Mouse (Mus musculus) embryonic facial prominence, embryonic 12.5 days (tissue): Measurements from ENCODE around the gene Ldhal6b. TPM values are rescaled to one million over a fixed set of nuclear protein-coding genes. Genes with fewer than 3 reads are reported as not detected.
"Not testable (repeated sequence)": the region's sequence is repeated elsewhere in the genome, so short reads cannot be mapped to it uniquely, and the experiment has no call there.

Experiments used
- ATAC-seq: fragments of 200-750 bp; cut with Nextera tagmentation; 2 replicates; pipeline ENCODE4 v1.8.0; 2017; ENCODE audit not compliant: insufficient number of reproducible peaks, insufficient read depth, low FRiP score, low TSS enrichment
- H3K27ac ChIP-seq: fragments of 300-500 bp; sonication (generic); 2 replicates; pipeline ENCODE4 v1.5.1; 2016; ENCODE audit warnings: mild to moderate bottlenecking
- H3K27me3 ChIP-seq: fragments of 300-500 bp; sonication (generic); 2 replicates; pipeline ENCODE4 v1.6.1; 2016; ENCODE audit warnings: mild to moderate bottlenecking, moderate library complexity
- H3K36me3 ChIP-seq: fragments of 300-500 bp; sonication (generic); 2 replicates; pipeline ENCODE4 v1.6.1; 2016; ENCODE audit warnings: mild to moderate bottlenecking
- H3K4me1 ChIP-seq: fragments of 300-500 bp; sonication (generic); 2 replicates; pipeline ENCODE4 v1.6.1; 2016
- H3K4me2 ChIP-seq: fragments of 300-500 bp; sonication (generic); replicated peaks from 2 replicates; pipeline ENCODE4 v1.6.1; 2016; ENCODE audit warnings: mild to moderate bottlenecking, moderate library complexity
- H3K4me3 ChIP-seq: fragments of 300-500 bp; sonication (generic); 2 replicates; pipeline ENCODE4 v1.5.1; 2016; ENCODE audit warnings: mild to moderate bottlenecking
- H3K9ac ChIP-seq: fragments of 300-500 bp; sonication (generic); 2 replicates; pipeline ENCODE4 v1.6.1; 2016; ENCODE audit warnings: mild to moderate bottlenecking, moderate library complexity
- H3K9me3 ChIP-seq: fragments of 300-500 bp; sonication (generic); 2 replicates; pipeline ENCODE4 v1.6.1; 2016; ENCODE audit warnings: mild to moderate bottlenecking, moderate library complexity
- WGBS: fragments of 180-500 bp; shearing (Covaris S2); methylation state at CpG from one replicate; pipeline ENCODE4 v1.1.7; 2016; 5-methylcytosine and 5-hydroxymethylcytosine counted together
- polyA plus RNA-seq: library from polyadenylated mRNA; unstranded; fragments of >200 nt; fragmentation: Nextera tagmentation; extraction: Ambion mirVana; gene quantifications from 2 replicates; pipeline ENCODE4 v1.2.1, GENCODE M21; 2016

Ldhal6b gene
- 0.18 TPM in 1 of 2 replicates, not detected in the other for polyA plus RNA-seq

DNA sequence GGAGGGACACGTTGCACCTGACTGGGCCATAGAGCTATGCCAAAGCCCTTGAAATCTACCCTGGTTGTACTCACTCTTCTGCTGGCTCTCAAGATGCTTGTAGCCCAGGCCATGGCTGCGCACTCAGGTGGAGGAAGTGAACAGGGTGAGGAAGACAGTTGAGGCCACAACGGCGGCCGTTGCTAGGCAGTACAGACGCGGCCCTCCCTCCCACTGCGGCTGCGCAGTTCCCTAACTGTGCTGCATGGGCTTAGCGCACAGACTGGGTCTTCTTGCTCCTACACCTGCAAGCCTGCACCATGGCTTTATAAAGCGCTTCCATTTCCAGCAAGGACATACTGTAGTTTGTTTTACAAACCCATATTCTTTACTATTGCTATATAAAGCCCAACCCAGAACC is at the start of gene Ldhal6b:
Ldhal6b (minus strand) TSS at position 223 of the 400 bp plus-strand sequence.
- Histone ChIP-seq H3K36me3 (peaks cover 28% of the 10 kb centered on the region), H3K9ac (no peak within 1 kb of the TSS), H3K27me3 (no peaks in the 10 kb centered on the region), H3K9me3 (no peaks in the 10 kb centered on the region), H3K4me3 (no peak within 1 kb of the TSS), H3K4me2 (no peak within 1 kb of the TSS), H3K4me1 (no peaks in the 10 kb centered on the region), H3K27ac (no peak within 1 kb of the TSS)
- 94% methylated on average over 11 of the region's 11 CpGs for WGBS
- no peak for ATAC-seq

DNA sequence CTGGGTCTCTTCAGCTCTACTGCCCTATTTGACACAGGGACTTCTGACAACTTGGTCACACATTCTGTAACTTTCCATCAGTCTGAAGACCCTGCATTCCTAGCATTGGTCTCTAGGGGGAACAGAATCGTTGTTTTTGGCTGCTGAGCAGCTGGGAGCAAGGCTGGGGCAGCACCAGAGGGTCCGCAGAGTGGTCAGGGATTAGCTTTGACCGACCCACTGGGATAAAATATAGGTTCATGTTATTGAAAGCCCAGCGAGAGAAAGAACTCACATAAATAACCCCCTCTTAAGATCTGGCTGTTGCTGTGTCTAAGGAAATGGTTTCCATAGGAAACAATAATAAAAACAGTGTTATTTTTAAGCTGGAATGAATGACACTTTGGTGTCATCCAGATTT is 48.6 kb upstream of the Ldhal6b start:
- no peaks in the 10 kb centered on the region for H3K36me3 ChIP-seq
- 46% methylated on average over 4 of the region's 4 CpGs for WGBS
- no peaks in the 10 kb centered on the region for H3K27me3 ChIP-seq
- no peak overlapping the region for H3K27ac ChIP-seq
- no peaks in the 10 kb centered on the region for H3K4me1 ChIP-seq
- H3K4me2 ChIP-seq, result no peak overlapping the region
- H3K9ac ChIP-seq, result no peak overlapping the region
- no peak for ATAC-seq
- no peaks in the 10 kb centered on the region for H3K9me3 ChIP-seq
- H3K4me3 ChIP-seq, result no peak overlapping the region

DNA sequence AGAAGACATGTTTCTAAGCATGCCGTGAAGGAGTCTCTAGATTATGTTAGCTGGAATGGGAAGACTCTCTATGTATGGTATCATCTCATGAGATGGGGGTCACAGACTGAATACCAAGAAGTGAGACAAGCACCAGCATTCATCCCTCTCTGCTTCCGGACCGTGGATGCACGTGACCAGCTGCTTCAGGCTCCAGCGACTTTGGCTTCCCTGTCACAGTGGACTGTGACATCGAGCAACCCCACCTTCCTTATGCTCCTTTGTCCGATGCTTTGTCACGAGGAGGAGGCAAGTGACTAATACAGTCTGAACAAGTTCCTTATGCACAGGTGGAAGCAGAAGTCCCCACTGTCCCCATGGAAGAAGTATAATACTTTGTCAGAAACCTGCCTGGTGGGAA is 48.2 kb upstream of the Ldhal6b start:
- Histone ChIP-seq H3K4me2 (no peak overlapping the region), H3K27ac (no peak overlapping the region), H3K27me3 (no peaks in the 10 kb centered on the region), H3K9me3 (no peaks in the 10 kb centered on the region), H3K4me1 (no peaks in the 10 kb centered on the region), H3K36me3 (no peaks in the 10 kb centered on the region), H3K4me3 (no peak overlapping the region), H3K9ac (no peak overlapping the region)
- ATAC-seq, result no peak
- WGBS, result 82% methylated on average over 8 of the region's 8 CpGs

- Histone ChIP-seq H3K9me3 (no peaks in the 10 kb centered on the region), H3K27me3 (no peaks in the 10 kb centered on the region), H3K4me2 (no peak overlapping the region), H3K4me1 (no peaks in the 10 kb centered on the region), H3K36me3 (no peaks in the 10 kb centered on the region), H3K27ac (no peak overlapping the region), H3K9ac (no peak overlapping the region), H3K4me3 (no peak overlapping the region)
- 90% methylated on average over 2 of the region's 2 CpGs for WGBS
- no peak for ATAC-seq
Observed at GRCm38 (mm10) chr17:5463912-5464311, 45.3 kb upstream of the Ldhal6b start.

- 80% methylated on average over 4 of the region's 4 CpGs for WGBS
- no peaks in the 10 kb centered on the region for H3K9me3 ChIP-seq
Observed at GRCm38 (mm10) chr17:5453657-5454056, 35.1 kb upstream of the Ldhal6b start.

DNA sequence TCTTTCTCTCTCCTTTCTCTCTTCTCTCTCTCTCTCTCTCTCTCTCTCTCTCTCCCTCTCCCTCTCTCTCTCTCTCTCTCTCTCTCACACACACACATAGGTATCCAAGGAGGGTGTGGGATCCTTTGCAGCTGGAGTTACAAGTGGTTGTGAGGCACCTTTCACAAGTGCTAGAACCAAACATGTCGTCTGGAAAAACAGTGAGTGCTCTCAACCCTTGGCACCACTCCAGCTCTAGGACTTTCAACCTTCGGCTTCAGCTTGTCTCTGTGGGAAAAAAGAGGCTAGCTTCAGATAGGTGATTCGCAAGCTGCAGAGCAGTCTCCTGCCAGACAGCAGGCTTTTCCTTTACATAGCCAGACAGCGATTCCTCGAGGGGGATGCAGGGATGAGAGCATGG is 25.2 kb upstream of the Ldhal6b start:
- no peak for ATAC-seq
- WGBS, result 60% methylated on average over 5 of the region's 5 CpGs
- H3K27me3 ChIP-seq, result 0 out of 2 replicates have a peak, but pooled peaks cover 3% of the 10 kb centered on the region

More at GRCm38 (mm10) chr17:5453657-5454056, 35.1 kb upstream of the Ldhal6b start:
- ATAC-seq, result no peak
- Histone ChIP-seq H3K4me1 (no peaks in the 10 kb centered on the region), H3K4me2 (no peak overlapping the region), H3K36me3 (no peaks in the 10 kb centered on the region), H3K27me3 (no peaks in the 10 kb centered on the region), H3K9ac (no peak overlapping the region), H3K4me3 (no peak overlapping the region), H3K27ac (no peak overlapping the region)

DNA sequence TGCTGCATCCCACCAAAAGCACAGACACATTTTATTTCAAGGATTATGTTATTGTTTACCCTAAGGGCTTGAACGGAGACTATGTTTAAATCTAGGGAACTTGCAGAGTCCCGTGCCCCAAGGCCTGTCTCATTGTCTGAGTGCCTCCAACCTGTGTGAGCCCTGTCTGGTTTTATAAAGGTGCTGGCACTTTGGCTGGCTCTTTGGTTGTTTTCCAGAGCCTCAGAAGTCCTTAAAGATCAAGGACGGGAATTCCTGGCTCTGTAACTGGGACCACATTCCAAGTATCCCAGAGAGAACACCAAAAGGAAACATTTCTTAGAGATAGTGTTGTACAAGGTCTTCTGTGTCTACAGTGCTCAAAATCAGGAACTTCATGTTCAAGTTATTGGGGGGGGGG is 24.7 kb upstream of the Ldhal6b start:
- Histone ChIP-seq H3K27ac (no peak overlapping the region), H3K4me3 (no peak overlapping the region), H3K4me2 (no peak overlapping the region), H3K9me3 (no peaks in the 10 kb centered on the region), H3K36me3 (no peaks in the 10 kb centered on the region), H3K27me3 (0 out of 2 replicates have a peak, but pooled peaks cover 2% of the 10 kb centered on the region), H3K4me1 (peaks cover 4% of the 10 kb centered on the region; the same call in 1 of the 2 replicates), H3K9ac (no peak overlapping the region)
- WGBS, result 67% methylated on average over 3 of the region's 3 CpGs
- ATAC-seq, result no peak

More for the DNA sequence above, 25.2 kb upstream of the Ldhal6b start:
- H3K36me3 ChIP-seq, result no peaks in the 10 kb centered on the region
- H3K27ac ChIP-seq, result no peak overlapping the region
- no peaks in the 10 kb centered on the region for H3K9me3 ChIP-seq
- H3K4me3 ChIP-seq, result no peak overlapping the region
- peaks cover 4% of the 10 kb centered on the region; the same call in 1 of the 2 replicates for H3K4me1 ChIP-seq
- no peak overlapping the region for H3K4me2 ChIP-seq
- no peak overlapping the region for H3K9ac ChIP-seq

DNA sequence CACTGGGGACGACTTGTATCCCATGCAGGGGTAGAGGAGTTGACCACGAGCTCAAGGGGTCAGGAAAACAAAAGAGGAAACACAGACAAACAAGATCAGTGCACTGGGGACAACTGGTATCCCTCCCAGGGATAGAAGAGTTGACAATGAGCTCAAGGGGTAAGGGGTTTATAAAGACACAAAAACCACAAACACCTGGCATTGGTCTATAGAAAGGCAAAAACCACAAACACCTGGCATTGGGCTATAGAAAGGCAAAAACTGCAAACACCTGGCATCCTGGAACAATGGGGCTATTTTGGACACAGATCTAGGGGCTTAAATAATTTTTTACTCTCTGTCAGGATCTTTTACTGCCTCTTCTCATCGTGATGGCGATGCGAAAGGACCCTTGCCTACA is 23.8 kb upstream of the Ldhal6b start:
- not testable (repeated sequence) for H3K27me3 ChIP-seq, H3K9me3 ChIP-seq, H3K9ac ChIP-seq, ATAC-seq, H3K27ac ChIP-seq, H3K4me2 ChIP-seq, H3K4me3 ChIP-seq, H3K36me3 ChIP-seq, H3K4me1 ChIP-seq
- 83% methylated on average over 5 of the region's 5 CpGs for whole genome bisulfite sequencing

DNA sequence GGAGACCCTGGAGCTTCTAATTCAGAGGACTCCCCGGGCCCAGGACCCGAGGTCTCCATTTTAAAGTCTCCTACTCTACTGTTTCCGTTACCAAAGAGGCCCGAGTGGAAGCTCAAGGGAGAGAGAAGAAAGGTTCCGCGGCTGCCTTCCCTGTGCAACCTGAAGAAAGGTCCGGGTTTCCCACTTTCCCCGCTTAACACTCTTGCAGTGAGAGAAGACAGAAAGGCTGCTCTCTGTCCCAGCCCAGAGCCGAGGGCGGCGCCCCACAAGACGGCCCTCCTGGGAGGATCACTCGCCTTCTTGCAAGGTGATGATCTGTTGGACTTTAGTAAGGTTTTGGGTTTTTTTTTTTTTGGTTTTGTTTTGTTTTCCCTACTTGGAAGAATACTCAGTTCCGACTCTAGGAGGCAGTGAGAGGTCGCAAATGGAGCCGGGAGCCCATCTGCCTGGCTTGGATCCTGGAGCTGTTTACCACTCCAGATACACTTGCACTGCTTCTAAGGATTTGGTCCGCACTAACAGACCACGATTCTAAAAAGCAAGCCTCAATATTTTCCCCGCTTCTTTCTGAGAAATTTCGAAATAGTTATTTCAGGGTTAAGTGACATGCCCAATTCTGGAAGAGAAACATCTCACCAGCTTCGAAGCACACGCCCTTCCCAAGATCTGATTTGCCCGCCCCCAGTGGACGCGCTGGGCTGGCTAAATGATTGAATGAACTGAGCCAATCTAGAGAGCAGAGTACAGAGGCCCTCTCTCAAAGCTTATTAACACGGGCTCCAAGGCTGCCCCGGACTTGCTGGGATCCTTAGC is 21.8 kb upstream of the Ldhal6b start, which contains the start of gene Tmem242:
Tmem242 (minus strand) TSS at position 101 of the 813 bp plus-strand sequence.
- peak within 1 kb of the TSS; percentile 56 for H3K4me2 ChIP-seq
- ATAC-seq, result peak; percentile 87

DNA sequence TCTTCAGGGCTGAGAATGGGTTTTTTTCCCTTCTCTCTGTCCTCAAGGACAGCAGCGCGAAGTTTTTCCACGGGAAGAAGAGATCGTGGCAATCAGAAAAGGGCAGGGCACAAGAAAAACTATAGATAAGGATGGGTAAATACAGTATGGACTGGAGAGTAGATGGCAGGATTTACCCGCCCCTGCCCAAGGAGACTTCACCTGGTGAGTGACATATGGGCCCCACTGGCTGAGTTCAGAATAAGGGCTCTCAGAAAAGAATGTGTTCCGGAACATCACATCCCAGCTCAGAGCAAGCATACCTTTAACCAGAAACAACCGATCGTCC is 21.2 kb upstream of the Ldhal6b start:
- Histone ChIP-seq H3K4me1 (peaks cover 6% of the 10 kb centered on the region; the same call in 1 of the 2 replicates), H3K9me3 (no peaks in the 10 kb centered on the region), H3K27me3 (no peaks in the 10 kb centered on the region), H3K27ac (0 out of 2 replicates have a peak overlapping the region, but pooled peaks have one; percentile 63), H3K4me3 (peak overlapping the region; percentile 48), H3K4me2 (peak overlapping the region; percentile 56), H3K36me3 (peaks cover 5% of the 10 kb centered on the region; the same call in 1 of the 2 replicates), H3K9ac (peak overlapping the region; percentile 71)
- ATAC-seq, result no peak
- WGBS, result under 1% methylated on average over 8 of the region's 8 CpGs

More for the DNA sequence above, 21.8 kb upstream of the Ldhal6b start, which contains the start of gene Tmem242:
- H3K4me1 ChIP-seq, result peaks cover 6% of the 10 kb centered on the region; the same call in 1 of the 2 replicates
- no peaks in the 10 kb centered on the region for H3K27me3 ChIP-seq
- peaks cover 3% of the 10 kb centered on the region; the same call in 1 of the 2 replicates for H3K36me3 ChIP-seq
- H3K4me3 ChIP-seq, result peak within 1 kb of the TSS; percentile 48
- H3K9me3 ChIP-seq, result no peaks in the 10 kb centered on the region
- 1% methylated on average over 27 of the region's 27 CpGs for WGBS
- peak within 1 kb of the TSS; percentile 71 for H3K9ac ChIP-seq
- H3K27ac ChIP-seq, result 0 out of 2 replicates have a peak within 1 kb of the TSS, but pooled peaks have one; percentile 63

DNA sequence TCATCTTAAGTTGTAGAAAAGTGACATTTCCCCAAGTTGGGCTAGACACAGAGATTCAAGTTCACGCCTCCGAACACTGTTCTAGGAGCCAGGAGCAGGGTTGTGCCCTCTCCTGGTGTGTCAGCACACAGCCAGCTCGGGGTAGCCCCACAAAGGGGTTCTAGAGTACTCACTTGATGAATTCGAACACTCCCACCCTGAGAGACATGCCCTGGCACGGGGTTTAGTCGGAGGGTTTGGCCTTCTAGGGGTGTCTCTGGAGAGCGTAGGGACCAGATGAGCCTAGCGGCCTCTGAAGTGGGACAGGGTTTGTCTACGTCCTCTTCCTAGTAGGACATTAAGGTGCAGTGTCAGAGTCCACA is 11.2 kb upstream of the Ldhal6b start:
- WGBS, result 77% methylated on average over 9 of the region's 9 CpGs
- Histone ChIP-seq H3K4me3 (no peak overlapping the region), H3K9me3 (no peaks in the 10 kb centered on the region), H3K4me2 (no peak overlapping the region), H3K36me3 (peaks cover 31% of the 10 kb centered on the region), H3K27me3 (no peaks in the 10 kb centered on the region), H3K27ac (no peak overlapping the region), H3K4me1 (0 out of 2 replicates have a peak, but pooled peaks cover 4% of the 10 kb centered on the region), H3K9ac (no peak overlapping the region)
- 0 out of 2 replicates have a peak, but pooled peaks have one; percentile 18 for ATAC-seq
